In genomic region chr11:3922731-3923130, GRCm38 (mm10) we compare ENCODE assay signal across 28 mouse cellular contexts. TPM values are rescaled to one million over a fixed set of nuclear protein-coding genes. Genes with fewer than 3 reads are reported as not detected.
"Had no signal": no experiment of that assay in that cellular context is flagged by ENCODE, and none has a peak within 500 bp of the region (broad histone marks: within the 10 kb centered on the region; RNA-seq: fewer than 3 reads in every experiment).

No protein-coding gene starts in this region.

- H3K9ac ChIP-seq: embryonic facial prominence, embryonic 12.5 days; embryonic facial prominence, embryonic 13.5 days; embryonic facial prominence, embryonic 15.5 days; forebrain, embryonic 12.5 days; forebrain, embryonic 13.5 days; forebrain, embryonic 15.5 days; forebrain, postnatal 0 days had no signal

- ATAC-seq: forebrain, embryonic 13.5 days; forebrain, embryonic 14.5 days; forebrain, embryonic 15.5 days; forebrain, embryonic 16.5 days; forebrain, postnatal 0 days had no signal

- H3K4me3 ChIP-seq: embryonic facial prominence, embryonic 10.5 days; embryonic facial prominence, embryonic 12.5 days; embryonic facial prominence, embryonic 13.5 days; embryonic facial prominence, embryonic 15.5 days; erythroblast, embryonic 14.5 days; forebrain, embryonic 10.5 days; forebrain, embryonic 12.5 days; forebrain, embryonic 13.5 days; forebrain, embryonic 15.5 days; gastrocnemius, adult 2 months; heart, adult 2 months had no signal

- H3K27ac ChIP-seq: embryonic facial prominence, embryonic 10.5 days; embryonic facial prominence, embryonic 12.5 days; embryonic facial prominence, embryonic 13.5 days; embryonic facial prominence, embryonic 15.5 days; forebrain, embryonic 10.5 days; forebrain, embryonic 12.5 days; forebrain, embryonic 13.5 days; forebrain, embryonic 15.5 days; gastrocnemius, adult 2 months; heart, adult 2 months had no signal

- H3K4me2 ChIP-seq: embryonic facial prominence, embryonic 12.5 days; embryonic facial prominence, embryonic 13.5 days; embryonic facial prominence, embryonic 15.5 days; forebrain, embryonic 12.5 days; forebrain, embryonic 13.5 days; forebrain, embryonic 15.5 days had no signal

- DNase-seq: cerebellum, adult 9-10 months; cerebellum, adult 9-11 months; cerebellum, postnatal 10 days; cerebellum, postnatal 14 days; cerebellum, postnatal 25 days; cerebellum, postnatal 36 days; embryo, embryonic 11 days; forebrain, postnatal 0 days; gastrocnemius, adult 2 months; gastrocnemius, postnatal 10 days; gastrocnemius, postnatal 14 days; gastrocnemius, postnatal 25 days; gastrocnemius, postnatal 36 days; heart, adult 18-20 months; heart, adult 2 months had no signal

- H3K36me3 ChIP-seq: forebrain, embryonic 15.5 days had no signal

- H3K4me1 ChIP-seq: embryonic facial prominence, embryonic 10.5 days; embryonic facial prominence, embryonic 12.5 days; embryonic facial prominence, embryonic 13.5 days; embryonic facial prominence, embryonic 15.5 days; forebrain, embryonic 10.5 days; forebrain, embryonic 12.5 days; forebrain, embryonic 13.5 days; forebrain, embryonic 15.5 days had no signal

- H3K9me3 ChIP-seq: embryonic facial prominence, embryonic 10.5 days; embryonic facial prominence, embryonic 12.5 days; embryonic facial prominence, embryonic 13.5 days; embryonic facial prominence, embryonic 15.5 days; forebrain, embryonic 10.5 days; forebrain, embryonic 12.5 days; forebrain, embryonic 13.5 days; forebrain, embryonic 15.5 days had no signal

- H3K27me3 ChIP-seq: embryonic facial prominence, embryonic 12.5 days; embryonic facial prominence, embryonic 13.5 days; embryonic facial prominence, embryonic 15.5 days; forebrain, embryonic 12.5 days; forebrain, embryonic 13.5 days; forebrain, embryonic 15.5 days had no signal

RNA-seq across cellular contexts. Expression of gene Dusp18, which starts 27.7 kb away (rescaled TPM):
- polyA plus RNA-seq: erythroblast, embryonic 14.5 days had no signal

RNA-seq across cellular contexts. Expression of gene 4921536K21Rik, which starts 27.8 kb away (rescaled TPM):
- total RNA-seq: common myeloid progenitor, adult 5-6 weeks; granulocyte monocyte progenitor cell, adult 5-6 weeks had no signal
